In the genomic region with DNA sequence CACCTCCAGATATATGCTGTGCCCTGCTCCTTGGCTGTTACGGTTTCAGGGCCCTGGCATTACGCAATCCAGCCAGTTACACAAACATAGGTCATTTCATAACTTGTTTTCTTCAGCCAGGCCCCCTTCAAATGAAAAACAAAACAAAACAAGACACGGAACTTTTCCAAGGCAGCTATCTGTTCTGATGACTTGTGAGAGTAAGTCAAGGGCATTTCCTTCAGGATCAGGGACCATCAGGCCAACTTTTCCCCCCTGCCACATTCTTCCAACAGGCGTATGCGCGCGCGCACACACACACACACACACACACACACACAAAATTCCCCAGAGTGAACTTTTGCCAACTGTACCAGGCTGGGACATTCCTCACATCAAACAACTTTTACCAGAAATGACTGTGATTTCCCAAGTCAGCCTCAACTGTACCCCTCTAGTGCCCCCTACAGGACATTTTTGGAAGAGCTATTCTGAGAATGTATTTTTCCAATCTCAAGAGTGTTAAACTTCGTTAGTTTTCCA, we compare ENCODE assay signal across 9 mouse cellular contexts. TPM values are rescaled to one million over a fixed set of nuclear protein-coding genes. Genes with fewer than 3 reads are reported as not detected.
A peak's percentile ranks its signal among the peaks of the same experiment; 100 is the strongest.
DNase-seq lines count a peak whose midpoint lies in the region; TF ChIP-seq lines count a peak whose summit lies in the region.
"Had no signal": no experiment of that assay in that cellular context is flagged by ENCODE, and none has a peak within 500 bp of the region (broad histone marks: within the 10 kb centered on the region; RNA-seq: fewer than 3 reads in every experiment).

No protein-coding gene starts in this region.

- H3K27ac ChIP-seq in gastrocnemius, adult 2 months: peak overlapping the region; percentile 99
- peak overlapping the region; percentile 56 for H3K27ac ChIP-seq in bone marrow macrophage, adult 2 months (ENCODE audit: insufficient read depth, low read depth, low read length)
- H3K27ac ChIP-seq: midbrain, embryonic 12.5 days had no signal

- intact Hi-C loops in gastrocnemius, adult 2 months (cut with DNase I): loop anchor here (2.0 to 5.0 kb wide), 4 partner anchors 207 to 575 kb away; no protein-coding TSS in a partner anchor
- intact Hi-C loops in gastrocnemius, postnatal 14 days (cut with DNase I; ENCODE audit: low total_unique reads): loop anchor here (10.0 kb wide), 2 partner anchors 215 to 525 kb away; no protein-coding TSS in a partner anchor

- H3K4me1 ChIP-seq in bone marrow macrophage, adult 2 months (ENCODE audit: control insufficient read depth, insufficient read depth, low read length): peaks cover 20% of the 10 kb centered on the region

- TF ChIP-seq POLR2A in bone marrow macrophage, adult 2 months (IDR thresholded peaks at IDR 0.05; ENCODE audit: borderline replicate concordance, low read depth, low read length): no peak

- peak; percentile 53 for DNase-seq in gastrocnemius, adult 2 months
- no peak for DNase-seq in gastrocnemius, postnatal 14 days
- peak; percentile 68 to 73 for DNase-seq in B cell, adult 2 months
- peak; percentile 71 to 92 for DNase-seq in heart, adult 18-20 months
- DNase-seq in kidney, postnatal 10 days: peak; percentile 70
- DNase-seq in lung, postnatal 10 days: peak; percentile 88
- peak; percentile 52 for DNase-seq in yolk sac, embryonic 10.5 days (ENCODE audit: low spot score)

- peak overlapping the region; percentile 90 for H3K4me3 ChIP-seq in gastrocnemius, adult 2 months
- H3K4me3 ChIP-seq in bone marrow macrophage, adult 2 months (ENCODE audit: insufficient read depth, low read length): peak overlapping the region; percentile 10
- H3K4me3 ChIP-seq: midbrain, embryonic 12.5 days had no signal

- peak; percentile 85 for TF ChIP-seq CTCF in gastrocnemius, adult 2 months (IDR thresholded peaks at IDR 0.05)
- peak; percentile 34; the same call in 1 of the 2 replicates for TF ChIP-seq CTCF in bone marrow macrophage, adult 2 months (IDR thresholded peaks at IDR 0.05; ENCODE audit: low read depth, low read length)

RNA-seq across cellular contexts. Expression of gene Fosl2, which starts 4.0 kb away (rescaled TPM):
- total RNA-seq in gastrocnemius, adult 2 months (2021): 10 to 100 TPM; 12.8 to 14.9 TPM
- 10 to 100 TPM; 24.1 to 24.9 TPM for total RNA-seq in gastrocnemius, postnatal 14 days (2021)
- polyA plus RNA-seq in bone marrow macrophage, adult 2 months (2012; ENCODE audit: insufficient read depth, insufficient read length, missing spikeins): 17.2 and 18.7 TPM in 2 replicates
- 10 to 100 TPM; 21.0 to 21.2 TPM for total RNA-seq in heart, adult 18-20 months (2021)
